Mouse (Mus musculus) thymus, adult 2 months (tissue): ENCODE results near the gene Lbx2.

Experiments used
- CTCF ChIP-seq: fragments of 200-500 bp; IDR thresholded peaks from 2 replicates; pipeline ENCODE4 v1.5.1; 2012; ENCODE audit warnings: mild to moderate bottlenecking, control low read depth, low read length, moderate library complexity, borderline replicate concordance; ENCODE audit not compliant: control insufficient read depth, poor library complexity, insufficient read depth; ENCODE audit errors: extremely low read depth
- POLR2A ChIP-seq: fragments of 200-500 bp; IDR thresholded peaks from 2 replicates; pipeline ENCODE4 v1.6.1; 2012; ENCODE audit warnings: mild to moderate bottlenecking, low read length, control low read depth, moderate library complexity; ENCODE audit not compliant: control insufficient read depth, poor library complexity, insufficient read depth; ENCODE audit errors: extremely low read depth

- TF ChIP-seq CTCF, result no peak
- no peak for TF ChIP-seq POLR2A
Measured at GRCm38 (mm10) chr6:83117165-83117438, 30.9 kb downstream of the Lbx2 start.
